Comparison of ENCODE assay signal across 18 mouse cellular contexts in the genomic region with DNA sequence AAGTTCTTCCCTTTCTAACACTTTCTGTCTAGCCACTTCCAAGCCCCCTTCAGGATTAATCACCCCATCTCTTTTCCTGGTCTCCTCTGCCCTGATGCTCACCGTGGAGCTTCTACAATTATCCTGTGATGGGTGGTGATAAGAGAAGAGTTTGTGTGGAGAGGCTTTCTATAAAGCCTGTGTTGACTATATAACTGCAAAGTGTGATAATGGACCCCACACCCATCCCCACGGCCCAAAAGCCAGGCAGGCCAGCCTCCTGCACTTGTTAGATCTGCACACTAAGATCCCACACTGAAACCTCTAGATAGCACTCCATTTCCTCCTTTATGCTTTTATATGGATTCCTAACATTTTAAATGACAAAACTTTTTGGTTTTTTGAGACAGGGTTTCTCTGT. TPM values are rescaled to one million over a fixed set of nuclear protein-coding genes. Genes with fewer than 3 reads are reported as not detected.
"Had no signal": no experiment of that assay in that cellular context is flagged by ENCODE, and none has a peak within 500 bp of the region (broad histone marks: within the 10 kb centered on the region; RNA-seq: fewer than 3 reads in every experiment).

No protein-coding gene starts in this region.

- H3K4me3 ChIP-seq: intestine, embryonic 15.5 days; limb, embryonic 13.5 days; midbrain, embryonic 10.5 days; myocyte; neural tube, embryonic 15.5 days had no signal

- ATAC-seq: intestine, embryonic 15.5 days had no signal

- H3K36me3 ChIP-seq: intestine, embryonic 15.5 days; limb, embryonic 13.5 days; neural tube, embryonic 15.5 days had no signal

- H3K4me1 ChIP-seq: intestine, embryonic 15.5 days; midbrain, embryonic 10.5 days; neural tube, embryonic 15.5 days had no signal

- H3K27me3 ChIP-seq: intestine, embryonic 15.5 days; limb, embryonic 13.5 days; neural tube, embryonic 15.5 days had no signal

- H3K9me3 ChIP-seq: intestine, embryonic 15.5 days; limb, embryonic 13.5 days; midbrain, embryonic 10.5 days; neural tube, embryonic 15.5 days had no signal

- H3K27ac ChIP-seq: intestine, embryonic 15.5 days; limb, embryonic 13.5 days; midbrain, embryonic 10.5 days; neural tube, embryonic 15.5 days had no signal

- H3K9ac ChIP-seq: intestine, embryonic 15.5 days; limb, embryonic 13.5 days; neural tube, embryonic 15.5 days had no signal

- DNase-seq: kidney, adult 18-20 months; kidney, postnatal 25 days; left cerebral cortex, postnatal 4 days; lung, adult 18-20 months; midbrain, embryonic 14.5 days; right cerebral cortex, adult 18-20 months; right cerebral cortex, postnatal 25 days; thymus, adult 2 months; thymus, postnatal 25 days had no signal

- H3K4me2 ChIP-seq: intestine, embryonic 15.5 days; limb, embryonic 13.5 days; neural tube, embryonic 15.5 days had no signal

RNA-seq across cellular contexts. Expression of gene Vsx2, which starts 51.5 kb away (rescaled TPM):
- polyA plus RNA-seq: intestine, embryonic 15.5 days; kidney, embryonic 16.5 days; lung, embryonic 16.5 days; myocyte; small intestine, adult 2 months; stomach, embryonic 14.5 days had no signal
